Mouse (Mus musculus) activated CD4-positive, CD25-positive, alpha-beta regulatory T cell, adult 9 weeks (primary cell): ENCODE results near the gene Oca2. TPM values are rescaled to one million over a fixed set of nuclear protein-coding genes. Genes with fewer than 3 reads are reported as not detected.

Experiments
- polyA plus RNA-seq: library from polyadenylated mRNA; unstranded; fragments of 100-300 nt; shearing (Covaris generic); gene quantifications from one replicate; pipeline ENCODE4 v1.2.1, GENCODE M21; 2017

Oca2 gene
- not detected for polyA plus RNA-seq

DNA sequence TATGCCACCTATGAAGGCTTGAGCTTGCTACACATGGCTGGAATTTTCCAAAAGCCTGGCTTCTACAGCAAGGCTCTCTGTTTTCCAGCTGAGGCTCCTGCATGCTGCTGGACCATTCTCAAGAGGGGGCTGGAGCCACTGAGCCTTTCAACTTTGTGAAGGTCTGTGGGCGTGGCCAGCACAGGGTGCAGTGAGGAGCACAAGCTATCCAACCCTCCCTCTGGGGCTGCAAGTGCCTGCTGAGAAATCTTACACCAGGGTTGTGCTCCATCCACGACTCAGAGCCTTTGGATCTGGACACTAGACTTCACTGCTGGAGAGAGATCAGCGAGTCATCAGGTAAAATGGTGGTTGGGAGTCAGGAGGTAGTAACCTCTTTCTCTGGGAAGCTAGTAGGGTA is at the start of gene Oca2:
Gene Oca2 (plus strand): TSS at position 218 of the 400 bp plus-strand sequence.

Other genes with a start within 250 kb of the Oca2 start
- 0.10 TPM for gene Nipa1, start 219.8 kb upstream of the Oca2 start, polyA plus RNA-seq
- 34.7 TPM for gene Herc2, start 189.6 kb upstream of the Oca2 start, polyA plus RNA-seq